17 mouse cellular contexts compared by ENCODE assay signal in the genomic region with DNA sequence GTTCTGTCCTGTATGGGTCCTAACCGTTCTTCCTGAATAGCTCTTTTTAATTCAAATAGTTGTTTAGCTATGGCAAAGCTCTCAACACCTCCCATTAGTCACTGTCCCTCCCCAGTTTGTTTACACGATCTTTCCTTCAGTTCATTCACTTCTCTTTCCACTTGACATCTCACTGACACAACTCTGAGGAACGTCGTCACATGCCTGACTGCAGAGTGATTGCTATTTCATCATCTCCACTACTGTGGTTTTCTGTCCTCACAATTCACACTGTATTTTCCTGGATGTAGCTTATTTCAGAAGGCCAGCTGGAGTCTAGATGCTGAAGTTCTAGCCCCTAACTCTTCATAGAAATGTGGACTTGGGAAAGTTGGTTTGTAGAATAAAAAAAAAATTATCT.
"Had no signal": no experiment of that assay in that cellular context is flagged by ENCODE, and none has a peak within 500 bp of the region (broad histone marks: within the 10 kb centered on the region; RNA-seq: fewer than 3 reads in every experiment).

No protein-coding gene starts in this region.

- DNase-seq: kidney, adult 9 months; kidney, postnatal 36 days; layer of hippocampus, adult 9-11 months; layer of hippocampus, postnatal 36 days; left cerebral cortex, postnatal 4 days; lung, postnatal 36 days; midbrain, embryonic 14.5 days; retina, postnatal 1 day; right cerebral cortex, postnatal 14 days; thymus, adult 2 months; thymus, postnatal 25 days had no signal

- H3K4me2 ChIP-seq: limb, embryonic 13.5 days; neural tube, embryonic 13.5 days; stomach, embryonic 15.5 days had no signal

- H3K4me3 ChIP-seq: limb, embryonic 13.5 days; midbrain, embryonic 10.5 days; neural tube, embryonic 13.5 days; stomach, embryonic 15.5 days had no signal

- H3K9me3 ChIP-seq: limb, embryonic 13.5 days; midbrain, embryonic 10.5 days; neural tube, embryonic 13.5 days; stomach, embryonic 15.5 days had no signal

- H3K27ac ChIP-seq: kidney, postnatal 0 days; limb, embryonic 13.5 days; liver, embryonic 14.5 days; midbrain, embryonic 10.5 days; neural tube, embryonic 13.5 days; stomach, embryonic 15.5 days had no signal

- H3K27me3 ChIP-seq: limb, embryonic 13.5 days; neural tube, embryonic 13.5 days; stomach, embryonic 15.5 days had no signal

- H3K9ac ChIP-seq: limb, embryonic 13.5 days; liver, embryonic 14.5 days; neural tube, embryonic 13.5 days; stomach, embryonic 15.5 days had no signal

- H3K36me3 ChIP-seq: limb, embryonic 13.5 days; midbrain, embryonic 10.5 days; neural tube, embryonic 13.5 days; stomach, embryonic 15.5 days had no signal
